Mouse (Mus musculus) MEL (cell line): ENCODE measurements around the gene A730061H03Rik. TPM values are rescaled to one million over a fixed set of nuclear protein-coding genes. Genes with fewer than 3 reads are reported as not detected.

Source experiments
- DNase-seq: peaks from one replicate; pipeline ENCODE4 v3.0.0; 2011; ENCODE audit warnings: low read depth, low spot score
- H3K27ac ChIP-seq: 2 replicates; pipeline ENCODE4 v1.5.1; 2012; ENCODE audit warnings: low read depth, mild to moderate bottlenecking, control low read depth, low read length, moderate library complexity; ENCODE audit not compliant: control insufficient read depth
- H3K27me3 ChIP-seq, 2 experiments: fragments of 150-350 bp in 1 of 2; sonication (generic) in 1 of 2; 2 replicates each; pipeline ENCODE4 v1.6.1; 2012; ENCODE audit warnings: low read length in 2 of 2, mild to moderate bottlenecking in 2 of 2, improper control_type of control experiment in 1 of 2, moderate library complexity in 1 of 2; ENCODE audit not compliant: insufficient read depth in 2 of 2, control insufficient read depth in 1 of 2
- H3K36me3 ChIP-seq, 2 experiments: 2 replicates each; pipeline ENCODE4 v1.6.1; 2012 to 2014; ENCODE audit warnings: low read length in 2 of 2, improper control_type of control experiment in 1 of 2, inconsistent platforms in 1 of 2, mild to moderate bottlenecking in 1 of 2; ENCODE audit not compliant: insufficient read depth in 2 of 2, control insufficient read depth in 1 of 2
- H3K4me1 ChIP-seq, 2 experiments: fragments of 150-350 bp in 1 of 2; sonication (generic) in 1 of 2; 2 replicates each; pipeline ENCODE4 v1.6.1; 2012; ENCODE audit warnings: low read length in 2 of 2, improper control_type of control experiment in 1 of 2, mild to moderate bottlenecking in 1 of 2; ENCODE audit not compliant: insufficient read depth in 2 of 2, control insufficient read depth in 1 of 2
- H3K4me3 ChIP-seq, 2 experiments: fragments of 150-350 bp in 1 of 2; sonication (generic) in 1 of 2; 2 replicates each; pipeline ENCODE4 v1.5.1; 2012; ENCODE audit warnings: low read depth in 2 of 2, low read length in 2 of 2, mild to moderate bottlenecking in 2 of 2, moderate library complexity in 2 of 2, control low read depth in 1 of 2, improper control_type of control experiment in 1 of 2; ENCODE audit not compliant: control insufficient read depth in 1 of 2, insufficient read depth in 1 of 2
- H3K79me2 ChIP-seq: 2 replicates; pipeline ENCODE4 v1.6.1; 2012; ENCODE audit warnings: mild to moderate bottlenecking, low read length, moderate library complexity; ENCODE audit not compliant: control insufficient read depth, poor library complexity, insufficient read depth
- H3K9ac ChIP-seq: 2 replicates; pipeline ENCODE4 v1.6.1; 2012; ENCODE audit warnings: low read depth, mild to moderate bottlenecking, control low read depth, low read length, moderate library complexity; ENCODE audit not compliant: control insufficient read depth, poor library complexity, severe bottlenecking
- H3K9me3 ChIP-seq: fragments of 150-350 bp; sonication (generic); replicated peaks from 2 replicates; pipeline ENCODE4 v1.6.1; 2012; ENCODE audit warnings: mild to moderate bottlenecking, low read length, improper control_type of control experiment, moderate library complexity; ENCODE audit not compliant: insufficient read depth
- CHD1 ChIP-seq: IDR thresholded peaks from 2 replicates; pipeline ENCODE4 v1.6.1; 2012; ENCODE audit warnings: low read depth, mild to moderate bottlenecking, inconsistent platforms, low read length, improper control_type of control experiment
- CHD2 ChIP-seq: IDR thresholded peaks from 2 replicates; pipeline ENCODE4 v1.6.1; 2011; ENCODE audit warnings: low read length, improper control_type of control experiment
- E2F4 ChIP-seq: IDR thresholded peaks from 2 replicates; pipeline ENCODE4 v1.6.1; 2011; ENCODE audit warnings: low read depth, low read length, improper control_type of control experiment, borderline replicate concordance
- ELF1 ChIP-seq: IDR thresholded peaks from 2 replicates; pipeline ENCODE4 v1.6.1; 2014; ENCODE audit warnings: low read depth, mild to moderate bottlenecking, inconsistent platforms, low read length, improper control_type of control experiment, moderate library complexity
- EP300 ChIP-seq, 2 experiments: IDR thresholded peaks; 2 replicates each; pipeline ENCODE4 v1.6.1; 2011; ENCODE audit warnings: improper control_type of control experiment in 2 of 2, low read length in 2 of 2, low read depth in 1 of 2, mild to moderate bottlenecking in 1 of 2
- ETS1 ChIP-seq: IDR thresholded peaks from 2 replicates; pipeline ENCODE4 v1.6.1; 2012; ENCODE audit warnings: low read depth, mild to moderate bottlenecking, inconsistent platforms, low read length, improper control_type of control experiment, moderate library complexity
- GABPA ChIP-seq: IDR thresholded peaks from 2 replicates; pipeline ENCODE4 v1.6.1; 2012; ENCODE audit warnings: low read depth, mild to moderate bottlenecking, inconsistent platforms, low read length, improper control_type of control experiment, moderate library complexity
- GATA1 ChIP-seq: IDR thresholded peaks from 2 replicates; pipeline ENCODE4 v1.6.1; 2011; ENCODE audit warnings: low read depth, low read length, improper control_type of control experiment
- MAFK ChIP-seq: IDR thresholded peaks from 2 replicates; pipeline ENCODE4 v1.6.1; 2011; ENCODE audit warnings: low read depth, mild to moderate bottlenecking, low read length, improper control_type of control experiment, borderline replicate concordance
- MAX ChIP-seq: IDR thresholded peaks from 2 replicates; pipeline ENCODE4 v1.6.1; 2011; ENCODE audit warnings: low read length, improper control_type of control experiment
- MAZ ChIP-seq: IDR thresholded peaks from 2 replicates; pipeline ENCODE4 v1.6.1; 2012; ENCODE audit warnings: low read depth, mild to moderate bottlenecking, inconsistent platforms, low read length, improper control_type of control experiment
- MEF2A ChIP-seq: IDR thresholded peaks from 2 replicates; pipeline ENCODE4 v1.6.1; 2014; ENCODE audit warnings: low read depth, mild to moderate bottlenecking, inconsistent platforms, low read length, improper control_type of control experiment; ENCODE audit not compliant: poor library complexity, insufficient replicate concordance, severe bottlenecking; ENCODE audit errors: extremely low read depth
- MXI1 ChIP-seq: IDR thresholded peaks from 2 replicates; pipeline ENCODE4 v1.6.1; 2011; ENCODE audit warnings: mild to moderate bottlenecking, low read depth, low read length, improper control_type of control experiment
- MYC ChIP-seq: IDR thresholded peaks from 2 replicates; pipeline ENCODE4 v1.6.1; 2011; ENCODE audit warnings: low read depth, mild to moderate bottlenecking, low read length, improper control_type of control experiment, moderate library complexity
- NELFE ChIP-seq: IDR thresholded peaks from 2 replicates; pipeline ENCODE4 v1.6.1; 2011; ENCODE audit warnings: low read depth, low read length, improper control_type of control experiment
- NRF1 ChIP-seq: IDR thresholded peaks from 2 replicates; pipeline ENCODE4 v1.6.1; 2014; ENCODE audit warnings: low read depth, mild to moderate bottlenecking, inconsistent platforms, low read length, improper control_type of control experiment, moderate library complexity; ENCODE audit not compliant: poor library complexity, insufficient read depth, severe bottlenecking
- POLR2AphosphoS2 ChIP-seq: IDR thresholded peaks from 2 replicates; pipeline ENCODE4 v1.6.1; 2011; ENCODE audit warnings: low read length, improper control_type of control experiment
- POLR2AphosphoS5 ChIP-seq: IDR thresholded peaks from 2 replicates; pipeline ENCODE4 v1.6.1; 2012; ENCODE audit warnings: low read depth, borderline replicate concordance, mild to moderate bottlenecking, inconsistent platforms, low read length, moderate library complexity, mixed read lengths
- RCOR1 ChIP-seq: IDR thresholded peaks from 2 replicates; pipeline ENCODE4 v1.6.1; 2012; ENCODE audit warnings: low read depth, mild to moderate bottlenecking, inconsistent platforms, low read length, improper control_type of control experiment
- TAL1 ChIP-seq: IDR thresholded peaks from 2 replicates; pipeline ENCODE4 v1.6.1; 2012; ENCODE audit warnings: mild to moderate bottlenecking, inconsistent platforms, low read length, moderate library complexity, mixed read lengths
- TBP ChIP-seq: IDR thresholded peaks from 2 replicates; pipeline ENCODE4 v1.8.0; 2011; ENCODE audit warnings: low read depth, low read length, improper control_type of control experiment
- TCF12 ChIP-seq: IDR thresholded peaks from 2 replicates; pipeline ENCODE4 v1.6.1; 2014; ENCODE audit warnings: low read depth, mild to moderate bottlenecking, inconsistent platforms, low read length, improper control_type of control experiment, moderate library complexity
- UBTF ChIP-seq: IDR thresholded peaks from 2 replicates; pipeline ENCODE4 v1.6.1; 2012; ENCODE audit warnings: low read depth, mild to moderate bottlenecking, inconsistent platforms, low read length, improper control_type of control experiment, moderate library complexity, borderline replicate concordance; ENCODE audit not compliant: insufficient read depth
- USF1 ChIP-seq: IDR thresholded peaks from 2 replicates; pipeline ENCODE4 v1.6.1; 2014; ENCODE audit warnings: low read depth, mild to moderate bottlenecking, inconsistent platforms, low read length, improper control_type of control experiment, moderate library complexity
- USF2 ChIP-seq, 2 experiments: IDR thresholded peaks; 2 replicates each; pipeline ENCODE4 v1.6.1; 2011 to 2012; ENCODE audit warnings: improper control_type of control experiment in 2 of 2, low read length in 2 of 2, borderline replicate concordance in 1 of 2, inconsistent platforms in 1 of 2, low read depth in 1 of 2, mild to moderate bottlenecking in 1 of 2; ENCODE audit not compliant: insufficient read depth in 1 of 2
- ZC3H11A ChIP-seq: IDR thresholded peaks from 2 replicates; pipeline ENCODE4 v1.6.1; 2012; ENCODE audit warnings: low read depth, mild to moderate bottlenecking, inconsistent platforms, low read length, improper control_type of control experiment
- ZKSCAN1 ChIP-seq: IDR thresholded peaks from 2 replicates; pipeline ENCODE4 v1.6.1; 2012; ENCODE audit warnings: low read depth, mild to moderate bottlenecking, inconsistent platforms, low read length, improper control_type of control experiment, moderate library complexity
- ZNF384 ChIP-seq: IDR thresholded peaks from 2 replicates; pipeline ENCODE4 v1.6.1; 2012; ENCODE audit warnings: low read depth, mild to moderate bottlenecking, inconsistent platforms, low read length, improper control_type of control experiment
- polyA plus RNA-seq, 2 experiments: library from polyadenylated mRNA; stranded (reverse) in 1 of 2; unstranded in 1 of 2; fragments of >175 nt in 1 of 2; fragments of >200 nt in 1 of 2; gene quantifications; 2 replicates each; pipeline versions ENCODE4 v1.2.1 to v1.2.4; 2012; ENCODE audit warnings: low replicate concordance in 2 of 2, low read depth in 1 of 2; ENCODE audit not compliant: insufficient read length in 2 of 2, insufficient read depth in 1 of 2, missing spikeins in 1 of 2
- total RNA-seq: library from RNA; depleted of rRNA; stranded (reverse); fragments of 300-350 nt; gene quantifications from 2 replicates; pipeline ENCODE4 v1.2.3, GENCODE M21; 2012

The A730061H03Rik gene
- total and polyA plus RNA-seq, 3 experiments: 0.73 to 0.86 TPM; not detected in 1

- Histone ChIP-seq H3K9me3 (no peaks in the 10 kb centered on the region), H3K4me3 (peak overlapping the region; percentile 73 to 80), H3K79me2 (peaks cover 24% of the 10 kb centered on the region), H3K9ac (peak overlapping the region; percentile 82), H3K27ac (no peak overlapping the region), H3K27me3 (no peaks in the 10 kb centered on the region), H3K4me1 (peaks cover under 1 to 28% of the 10 kb centered on the region in 2 experiments), H3K36me3 (peaks cover 3 to 15% of the 10 kb centered on the region in 2 experiments; a peak in 3 of 4 replicates)
- no peak for TF ChIP-seq TCF12
- TF ChIP-seq MAX: no peak
- TF ChIP-seq UBTF: no peak
- no peak for TF ChIP-seq E2F4
- no peak for TF ChIP-seq MEF2A
- TF ChIP-seq NRF1: no peak
- no peak for TF ChIP-seq POLR2AphosphoS5
- TF ChIP-seq RCOR1: no peak
- no peak for TF ChIP-seq USF1
- no peak for TF ChIP-seq MAZ
- no peak for TF ChIP-seq TBP
- TF ChIP-seq TAL1: no peak
- TF ChIP-seq ETS1: no peak
- DNase-seq: peak; percentile 46
Observed at GRCm38 (mm10) chr14:55592226-55592625, 32.0 kb upstream of the A730061H03Rik start.

- Histone ChIP-seq H3K9me3 (no peaks in the 10 kb centered on the region), H3K9ac (peak within 1 kb of the TSS; percentile 82), H3K27me3 (no peaks in the 10 kb centered on the region), H3K36me3 (peaks cover 3 to 22% of the 10 kb centered on the region in 2 experiments; a peak in 3 of 4 replicates), H3K27ac (peak within 1 kb of the TSS; percentile 86), H3K4me1 (peaks cover 3 to 35% of the 10 kb centered on the region in 2 experiments), H3K79me2 (peaks cover 24% of the 10 kb centered on the region), H3K4me3 (peak within 1 kb of the TSS; percentile 80 to 94)
- peak; percentile 98 for DNase-seq
- TF ChIP-seq ELF1 (peak; percentile 90), USF1 (no peak), ZKSCAN1 (no peak), POLR2AphosphoS2 (peak; percentile 26; the same call in 1 of the 2 replicates), CHD2 (no peak), MYC (peak; percentile 28; the same call in 1 of the 2 replicates), EP300 (IDR thresholded peaks at IDR 0.05; ENCODE audit: low read depth in 1 of 2, low read length in 2 of 2) (no peak), GABPA (no peak), MAFK (no peak), ZC3H11A (no peak), MXI1 (no peak; the same call in 1 of the 2 replicates), E2F4 (no peak; the same call in 1 of the 2 replicates), TBP (peak; percentile 41; the same call in 1 of the 2 replicates), ZNF384 (no peak), MEF2A (no peak), NELFE (peak; percentile 70), TCF12 (peak; percentile 43; the same call in 1 of the 2 replicates), GATA1 (no peak), USF2 (IDR thresholded peaks at IDR 0.05; ENCODE audit: borderline replicate concordance in 1 of 2, insufficient read depth in 1 of 2, low read depth in 1 of 2, low read length in 2 of 2) (no peak), TAL1 (no peak), UBTF (no peak), CHD1 (no peak), MAX (peak; percentile 18), RCOR1 (no peak)
Observed at GRCm38 (mm10) chr14:55591331-55591891, 31.2 kb upstream of the A730061H03Rik start, which contains the start of gene Rnf31. Gene Rnf31, plus strand, starts transcription at chr14:55591708.
